Mouse (Mus musculus) forebrain, embryonic 16.5 days (tissue): ENCODE measurements around the gene Gusb. TPM values are rescaled to one million over a fixed set of nuclear protein-coding genes. Genes with fewer than 3 reads are reported as not detected.

Source experiments
- ATAC-seq: fragments of 200-750 bp; cut with Nextera tagmentation; 2 replicates; pipeline ENCODE4 v1.8.0; 2017; ENCODE audit warnings: mild to moderate bottlenecking, moderate library complexity
- H3K27ac ChIP-seq: fragments of 300-500 bp; sonication (generic); 2 replicates; pipeline ENCODE4 v1.5.1; 2014; ENCODE audit warnings: low read length, control low read depth
- H3K27me3 ChIP-seq: fragments of 300-500 bp; sonication (generic); replicated peaks from 2 replicates; pipeline ENCODE4 v1.6.1; 2014; ENCODE audit warnings: low read length; ENCODE audit not compliant: control insufficient read depth, insufficient read depth
- H3K36me3 ChIP-seq: fragments of 300-500 bp; sonication (generic); 2 replicates; pipeline ENCODE4 v1.6.1; 2014; ENCODE audit not compliant: control insufficient read depth, insufficient read depth
- H3K4me1 ChIP-seq: fragments of 300-500 bp; sonication (generic); replicated peaks from 2 replicates; pipeline ENCODE4 v1.6.1; 2014; ENCODE audit warnings: low read length; ENCODE audit not compliant: control insufficient read depth, insufficient read depth
- H3K4me2 ChIP-seq: fragments of 300-500 bp; sonication (generic); 2 replicates; pipeline ENCODE4 v1.6.1; 2014; ENCODE audit warnings: mild to moderate bottlenecking, low read length, control low read depth
- H3K4me3 ChIP-seq: fragments of 300-500 bp; sonication (generic); replicated peaks from 2 replicates; pipeline ENCODE4 v1.5.1; 2014; ENCODE audit warnings: mild to moderate bottlenecking, low read length, control low read depth
- H3K9ac ChIP-seq: fragments of 300-500 bp; sonication (generic); replicated peaks from 2 replicates; pipeline ENCODE4 v1.6.1; 2014; ENCODE audit warnings: low read depth, low read length, control low read depth
- H3K9me3 ChIP-seq: fragments of 300-500 bp; sonication (generic); 2 replicates; pipeline ENCODE4 v1.6.1; 2016; ENCODE audit warnings: low read length; ENCODE audit not compliant: control insufficient read depth
- WGBS: fragments of 180-500 bp; shearing (Covaris S2); extraction: QIAGEN DNeasy Blood & Tissue Kit; methylation state at CpG from one replicate; pipeline ENCODE4 v1.1.7; 2014; 5-methylcytosine and 5-hydroxymethylcytosine counted together
- polyA plus RNA-seq: library from polyadenylated mRNA; unstranded; fragments of >200 nt; fragmentation: Nextera tagmentation; extraction: Ambion mirVana; gene quantifications from 2 replicates; pipeline ENCODE4 v1.2.1, GENCODE M21; 2015

Gusb gene
- polyA plus RNA-seq = 14.4 and 17.4 TPM in 2 replicates

DNA sequence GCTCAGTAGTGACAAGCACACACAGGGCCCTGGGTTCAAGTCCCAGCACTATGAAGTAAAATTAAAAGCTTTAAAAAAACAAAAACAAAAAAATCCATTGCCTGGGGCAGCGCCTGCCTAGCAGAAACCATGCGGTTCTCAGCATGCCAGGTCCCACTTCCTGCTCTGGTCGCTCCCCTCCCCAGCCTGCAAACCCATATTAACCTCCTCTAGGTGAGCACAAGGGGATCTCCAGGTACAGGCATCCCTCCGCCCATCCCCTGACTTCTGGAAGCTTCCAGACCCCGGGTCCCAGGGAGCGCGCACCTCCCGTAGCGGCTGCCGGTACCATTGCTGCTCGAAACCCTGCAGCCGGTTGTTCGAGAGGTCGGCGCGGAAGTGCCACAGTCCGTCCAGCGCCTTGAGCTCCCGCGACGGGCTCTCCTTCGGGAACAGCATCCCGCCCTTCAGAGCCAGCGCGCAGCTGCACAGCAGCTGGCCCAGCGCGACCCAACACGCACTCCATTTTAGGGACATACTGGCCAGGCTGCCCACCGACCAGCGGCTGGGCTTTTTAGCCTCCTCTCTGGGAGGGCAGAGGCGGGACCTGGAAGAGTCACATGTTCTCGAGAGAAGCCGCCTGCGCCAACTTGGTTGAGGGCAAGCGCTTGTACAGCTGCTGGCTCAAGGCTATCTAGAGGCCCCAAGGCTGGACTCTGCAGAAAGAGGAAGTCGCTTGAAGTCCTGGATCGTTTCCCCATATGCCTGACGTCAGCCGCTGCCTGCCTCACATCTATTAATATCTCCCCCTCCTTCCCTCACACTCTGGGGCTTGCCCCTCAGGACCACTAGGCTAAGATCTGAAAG lies at the start of gene Gusb:
TSS of gene Gusb (minus strand) at position 749 of the 846 bp plus-strand sequence.
- ATAC-seq = peak; percentile 81
- under 1% methylated on average over 39 of the region's 39 CpGs for WGBS
- H3K9ac ChIP-seq = peak within 1 kb of the TSS; percentile 72
- peak within 1 kb of the TSS; percentile 87 for H3K4me2 ChIP-seq
- H3K4me3 ChIP-seq = peak within 1 kb of the TSS; percentile 63
- H3K4me1 ChIP-seq = peaks cover 8% of the 10 kb centered on the region; the same call in 1 of the 2 replicates
- H3K9me3 ChIP-seq = no peaks in the 10 kb centered on the region
- H3K36me3 ChIP-seq = no peaks in the 10 kb centered on the region
- no peak within 1 kb of the TSS for H3K27ac ChIP-seq
- no peaks in the 10 kb centered on the region for H3K27me3 ChIP-seq

DNA sequence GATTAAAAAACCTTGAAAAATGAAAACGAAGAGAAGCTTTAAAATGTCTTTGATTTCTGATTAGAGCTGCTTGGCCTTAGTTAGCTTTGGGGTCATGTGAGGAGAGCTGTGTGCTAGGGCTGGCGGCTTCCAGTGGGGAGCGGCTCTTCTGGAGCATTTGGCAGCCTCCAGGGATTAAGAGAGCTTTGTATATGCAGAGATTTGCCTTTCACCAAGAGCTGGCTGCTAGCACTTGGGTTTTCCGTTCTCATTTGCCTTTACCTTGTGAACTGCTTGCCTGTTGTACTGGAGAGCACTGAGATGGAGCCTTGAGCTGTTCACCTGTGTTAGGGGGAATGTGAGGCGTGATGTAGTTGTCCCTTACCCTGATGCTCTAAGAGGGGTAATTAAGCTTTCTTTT lies 49.7 kb upstream of the Gusb start:
- H3K9me3 ChIP-seq = no peaks in the 10 kb centered on the region
- H3K4me1 ChIP-seq = peaks cover 7% of the 10 kb centered on the region
- no peak overlapping the region for H3K4me3 ChIP-seq
- 64% methylated on average over 5 of the region's 5 CpGs for WGBS
- H3K27ac ChIP-seq = no peak overlapping the region
- ATAC-seq = no peak
- peaks cover 2% of the 10 kb centered on the region; the same call in 1 of the 2 replicates for H3K36me3 ChIP-seq
- no peak overlapping the region for H3K4me2 ChIP-seq
- H3K9ac ChIP-seq = no peak overlapping the region
- no peaks in the 10 kb centered on the region for H3K27me3 ChIP-seq

DNA sequence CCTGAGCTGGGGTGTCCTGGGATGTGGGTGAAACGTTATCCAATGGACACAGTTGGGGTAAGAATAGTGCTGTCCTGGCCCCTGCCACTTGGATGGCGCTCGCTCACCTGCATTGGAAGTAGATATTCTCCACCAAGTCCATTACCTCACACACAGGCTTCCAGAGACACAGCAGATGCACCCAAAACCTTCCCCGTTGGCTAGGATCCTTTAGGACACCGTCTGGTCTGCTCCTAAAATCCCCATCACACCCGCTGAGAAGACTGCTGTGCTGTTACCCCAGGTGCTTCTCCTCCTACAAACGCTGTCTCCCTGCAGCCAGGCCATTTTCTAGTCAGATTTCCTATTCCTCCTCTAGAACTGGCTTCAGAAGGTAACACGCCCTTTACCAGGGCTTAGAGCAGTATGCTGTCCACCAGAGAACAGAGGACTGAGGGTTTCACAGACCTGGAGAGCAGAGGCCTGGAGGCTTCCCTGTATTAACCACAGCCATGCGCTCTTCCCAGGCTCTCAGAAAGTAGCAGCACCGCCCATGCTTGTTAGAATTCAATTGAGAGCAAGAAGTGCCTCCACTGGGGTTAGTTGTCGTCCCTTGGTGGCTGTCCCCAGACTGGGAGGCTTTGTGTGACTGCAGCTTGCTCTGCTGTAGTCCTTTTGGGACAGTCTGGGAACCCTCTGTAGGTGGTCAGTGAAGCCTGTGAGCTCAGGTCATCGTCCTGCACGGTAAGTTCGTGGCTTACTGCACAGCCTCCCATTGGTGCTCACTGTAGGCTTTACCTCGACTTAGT lies 48.4 kb upstream of the Gusb start:
- Histone ChIP-seq H3K4me3 (no peak overlapping the region), H3K9ac (no peak overlapping the region), H3K4me1 (peaks cover 7% of the 10 kb centered on the region), H3K27me3 (no peaks in the 10 kb centered on the region), H3K27ac (no peak overlapping the region), H3K4me2 (no peak overlapping the region), H3K9me3 (no peaks in the 10 kb centered on the region), H3K36me3 (peaks cover 10% of the 10 kb centered on the region)
- no peak for ATAC-seq
- 80% methylated on average over 15 of the region's 15 CpGs for WGBS

DNA sequence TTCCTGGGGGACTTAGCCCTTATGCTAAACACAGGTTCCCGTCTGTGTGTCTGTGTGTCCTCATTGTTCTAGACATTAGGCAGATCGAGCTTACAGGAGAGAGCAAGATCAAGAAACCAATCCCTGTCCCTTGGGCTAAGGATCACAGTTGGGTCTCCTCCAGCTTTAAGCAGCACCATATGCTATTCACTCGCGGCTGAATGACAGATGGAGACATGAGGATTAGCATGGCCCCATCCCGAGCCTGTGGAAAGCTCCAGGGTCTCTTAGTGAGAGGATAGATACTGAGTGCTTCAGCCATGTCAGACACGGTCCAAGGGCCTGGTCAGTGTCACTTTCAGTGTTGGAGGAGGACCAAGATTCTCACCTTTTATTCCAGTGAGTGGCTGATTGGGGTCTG lies 47.6 kb upstream of the Gusb start:
- H3K4me3 ChIP-seq = no peak overlapping the region
- H3K9ac ChIP-seq = no peak overlapping the region
- peak; percentile 47; the same call in 1 of the 2 replicates for ATAC-seq
- H3K4me1 ChIP-seq = peaks cover 7% of the 10 kb centered on the region
- no peak overlapping the region for H3K27ac ChIP-seq
- no peaks in the 10 kb centered on the region for H3K27me3 ChIP-seq
- WGBS = 54% methylated on average over 6 of the region's 6 CpGs
- peaks cover 11% of the 10 kb centered on the region for H3K36me3 ChIP-seq
- H3K9me3 ChIP-seq = no peaks in the 10 kb centered on the region
- no peak overlapping the region for H3K4me2 ChIP-seq

DNA sequence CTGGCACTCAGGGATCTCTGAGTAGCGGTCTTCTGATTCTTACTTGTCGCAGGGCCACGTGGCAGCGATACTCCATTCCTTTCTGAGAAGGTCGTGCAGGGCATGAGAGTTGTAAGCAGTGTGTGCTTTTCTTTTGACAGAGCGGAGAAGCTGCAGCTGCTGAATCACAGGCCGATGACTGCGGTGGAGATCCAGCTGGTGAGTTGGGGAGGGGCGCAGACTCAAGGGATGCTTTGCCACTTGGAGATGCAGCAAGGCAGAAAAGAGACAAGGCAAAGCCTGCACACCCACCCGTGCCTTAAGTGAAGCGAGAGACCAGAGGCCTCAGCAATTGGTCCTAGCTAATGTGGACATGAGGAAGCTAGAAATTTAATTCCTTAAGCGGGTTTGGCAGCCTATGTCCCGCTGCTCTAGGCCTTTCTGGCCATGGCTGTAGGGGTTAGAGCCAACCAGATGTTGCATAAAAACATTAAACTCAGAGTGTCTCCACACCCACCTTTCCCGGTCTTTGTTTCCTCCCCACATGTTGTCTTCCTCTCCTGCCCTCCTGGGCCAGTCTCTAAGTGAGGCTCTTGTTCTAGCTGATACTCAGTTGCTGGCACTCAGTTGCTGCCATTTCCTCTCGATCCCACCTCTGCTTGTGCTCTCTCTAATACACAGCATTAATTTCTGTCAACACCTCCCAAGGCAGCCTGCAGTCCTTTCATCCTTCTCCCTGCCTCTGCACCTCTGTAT lies 46.1 kb upstream of the Gusb start:
- no peak for ATAC-seq
- Histone ChIP-seq H3K4me1 (peaks cover 7% of the 10 kb centered on the region), H3K27ac (no peak overlapping the region), H3K4me2 (no peak overlapping the region), H3K4me3 (no peak overlapping the region), H3K36me3 (peaks cover 11% of the 10 kb centered on the region), H3K9me3 (no peaks in the 10 kb centered on the region), H3K9ac (no peak overlapping the region), H3K27me3 (no peaks in the 10 kb centered on the region)
- 87% methylated on average over 15 of the region's 15 CpGs for WGBS

DNA sequence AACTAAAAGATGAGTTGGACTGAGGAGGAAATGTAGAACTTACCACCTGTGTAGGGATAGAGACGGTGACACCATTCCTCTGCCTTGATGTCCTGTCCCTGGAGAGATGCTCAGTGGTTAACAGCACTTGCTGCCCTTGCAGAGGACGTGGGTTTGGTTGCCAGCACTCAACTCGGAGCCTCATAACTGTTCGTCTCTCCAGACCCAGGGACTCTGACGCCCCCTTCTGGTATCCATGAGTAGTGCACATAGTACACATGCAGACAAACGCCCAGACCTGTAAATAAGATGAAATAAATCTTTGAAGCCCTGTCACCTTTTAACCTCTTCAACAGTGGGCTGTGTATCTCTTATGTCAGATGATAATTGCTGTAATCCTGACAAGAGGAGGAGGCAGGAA lies 44.2 kb upstream of the Gusb start:
- ATAC-seq = no peak
- peaks cover 7% of the 10 kb centered on the region for H3K4me1 ChIP-seq
- peaks cover 21% of the 10 kb centered on the region for H3K36me3 ChIP-seq
- H3K9me3 ChIP-seq = no peaks in the 10 kb centered on the region
- no peaks in the 10 kb centered on the region for H3K27me3 ChIP-seq
- no peak overlapping the region for H3K4me3 ChIP-seq
- no peak overlapping the region for H3K4me2 ChIP-seq
- no peak overlapping the region for H3K9ac ChIP-seq
- WGBS = 76% methylated on average over 6 of the region's 6 CpGs
- H3K27ac ChIP-seq = no peak overlapping the region

DNA sequence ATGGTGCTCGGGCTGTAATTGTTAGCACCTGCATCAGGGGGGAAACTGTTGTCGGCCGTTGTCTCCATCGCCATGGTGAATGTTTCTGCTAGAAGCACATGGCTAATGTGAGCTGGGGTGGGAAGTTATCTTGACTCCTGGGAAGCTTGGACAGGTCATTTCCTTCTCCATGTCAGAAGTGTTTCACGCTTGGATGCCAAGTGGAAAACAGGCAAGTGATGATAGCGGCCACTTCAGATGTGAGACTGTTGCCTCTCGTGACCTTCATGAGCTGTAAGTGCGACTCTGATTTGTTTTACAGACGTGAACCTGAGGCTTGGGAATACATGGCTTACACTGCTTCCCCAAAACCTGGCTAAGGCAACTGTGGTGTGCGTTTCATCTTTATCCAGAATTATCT lies 43.7 kb upstream of the Gusb start:
- H3K36me3 ChIP-seq = peaks cover 21% of the 10 kb centered on the region
- H3K27me3 ChIP-seq = no peaks in the 10 kb centered on the region
- H3K9ac ChIP-seq = no peak overlapping the region
- no peak overlapping the region for H3K27ac ChIP-seq
- no peak overlapping the region for H3K4me3 ChIP-seq
- 95% methylated on average over 10 of the region's 10 CpGs for WGBS
- H3K4me2 ChIP-seq = no peak overlapping the region
- H3K9me3 ChIP-seq = no peaks in the 10 kb centered on the region
- ATAC-seq = no peak
- peaks cover 7% of the 10 kb centered on the region for H3K4me1 ChIP-seq

DNA sequence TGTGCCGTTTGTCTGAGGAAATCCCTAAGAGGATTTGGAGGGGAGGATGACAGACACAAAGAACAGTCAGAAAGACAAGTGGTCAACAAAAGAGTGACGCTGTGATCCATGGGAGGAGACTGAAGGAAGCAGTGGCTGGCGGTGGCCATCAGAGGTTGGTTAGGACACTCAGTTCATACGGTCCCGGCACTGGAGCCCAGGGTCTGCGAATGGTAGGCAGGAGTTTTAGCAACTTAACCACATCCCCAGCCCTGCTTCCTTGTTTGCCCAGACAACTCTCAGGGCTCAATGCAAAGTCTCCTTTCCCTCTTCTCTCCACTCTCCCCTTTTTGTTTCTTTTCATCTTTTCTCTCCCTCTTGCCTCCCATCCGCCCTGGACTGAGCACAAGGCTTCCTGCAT lies 43.3 kb upstream of the Gusb start:
- Histone ChIP-seq H3K4me3 (no peak overlapping the region), H3K27ac (no peak overlapping the region), H3K4me2 (no peak overlapping the region), H3K36me3 (peaks cover 21% of the 10 kb centered on the region), H3K9me3 (no peaks in the 10 kb centered on the region), H3K4me1 (peaks cover 7% of the 10 kb centered on the region), H3K9ac (no peak overlapping the region), H3K27me3 (no peaks in the 10 kb centered on the region)
- 86% methylated on average over 7 of the region's 7 CpGs for WGBS
- no peak for ATAC-seq

DNA sequence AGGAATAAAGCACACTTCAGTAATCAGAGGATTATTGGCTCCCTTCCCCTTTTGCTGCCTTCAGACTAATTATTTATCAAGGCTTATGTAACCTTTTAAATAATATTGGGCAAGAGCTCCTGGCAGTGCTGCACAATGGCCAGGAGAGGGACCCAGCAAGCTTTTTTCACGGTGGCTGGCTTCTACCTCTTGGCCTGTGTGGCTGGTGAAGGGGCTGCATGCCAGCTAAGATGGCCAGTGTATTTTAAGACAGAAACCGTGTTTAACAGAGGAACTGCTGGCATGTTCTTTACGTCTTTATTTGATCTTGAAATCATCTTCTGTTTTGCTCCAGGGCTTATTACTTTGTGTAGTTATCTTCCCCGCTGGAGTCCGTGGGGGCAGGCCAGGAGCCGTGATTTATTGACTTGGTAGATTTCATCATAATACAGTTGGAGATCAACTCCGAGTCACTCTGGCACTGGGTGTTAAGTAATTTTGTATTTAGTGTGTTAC lies 41.4 kb upstream of the Gusb start:
- ATAC-seq = no peak
- Histone ChIP-seq H3K27ac (no peak overlapping the region), H3K9ac (no peak overlapping the region), H3K27me3 (no peaks in the 10 kb centered on the region), H3K4me1 (no peaks in the 10 kb centered on the region), H3K9me3 (no peaks in the 10 kb centered on the region), H3K4me3 (no peak overlapping the region), H3K4me2 (no peak overlapping the region), H3K36me3 (peaks cover 21% of the 10 kb centered on the region)
- 80% methylated on average over 7 of the region's 7 CpGs for whole genome bisulfite sequencing
